Mouse (Mus musculus): ENCODE data around the gene Ifne. TPM values are rescaled to one million over a fixed set of nuclear protein-coding genes. Genes with fewer than 3 reads are reported as not detected.

The Ifne gene
- total RNA-seq (2021): not detected
- long read RNA-seq, experiment 1: 0 reads
- long read RNA-seq, experiment 2: 0 reads

DNA sequence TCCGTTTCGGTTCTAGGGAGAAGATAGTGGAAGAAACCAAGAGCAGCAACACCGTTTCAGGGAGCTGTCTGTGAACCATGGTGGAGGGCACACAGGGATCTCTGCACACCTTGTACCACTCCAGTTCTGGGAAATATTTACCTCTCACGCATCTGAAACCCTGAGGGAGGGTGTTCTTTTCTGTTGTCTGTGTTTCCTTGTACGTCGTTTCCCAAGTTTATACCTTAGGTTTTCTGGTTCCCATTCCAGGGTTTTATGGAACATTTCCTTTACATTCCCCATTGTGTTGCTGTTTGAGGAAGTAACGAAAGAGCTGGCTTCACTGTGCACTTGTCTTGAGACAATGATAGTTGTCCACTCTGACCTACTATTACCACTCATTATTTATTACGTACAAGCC is at the start of gene Ifne:
Ifne (minus strand) TSS at position 101 of the 400 bp plus-strand sequence.
- intact Hi-C loops (cut with DNase I; ENCODE audit: low total_unique reads): no loop called here
- no peak for DNase-seq

- DNase-seq: no peak
- intact Hi-C loops (cut with DNase I; ENCODE audit: low total_unique reads): no loop called here
Observed at GRCm38 (mm10) chr4:88928341-88929102, 48.5 kb upstream of the Ifne start.

- no peak for DNase-seq
- intact Hi-C loops (cut with DNase I; ENCODE audit: low total_unique reads): no loop called here
Observed at GRCm38 (mm10) chr4:88927850-88928249, 47.8 kb upstream of the Ifne start.

DNA sequence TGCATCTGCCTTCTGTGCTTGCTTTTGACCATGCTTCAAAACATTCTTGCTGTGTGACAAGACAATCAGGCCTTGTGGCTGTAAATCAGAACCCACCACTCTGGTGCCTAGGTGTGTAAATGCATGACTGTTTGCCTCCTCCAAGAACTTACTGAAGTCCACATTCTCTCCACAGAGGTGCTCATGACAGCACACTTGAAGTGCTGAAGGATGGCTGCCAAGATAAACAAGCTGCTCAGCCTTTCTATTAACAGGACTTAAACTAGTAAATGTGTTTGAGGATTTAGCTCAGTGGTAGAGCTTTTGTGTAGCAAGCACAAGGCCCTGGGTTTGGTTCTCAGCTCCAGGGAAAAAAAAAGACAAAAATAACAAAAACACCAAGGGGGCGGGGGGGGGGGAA is 46.6 kb upstream of the Ifne start:
- DNase-seq: no peak
- intact Hi-C loops (cut with DNase I; ENCODE audit: low total_unique reads): no loop called here

DNA sequence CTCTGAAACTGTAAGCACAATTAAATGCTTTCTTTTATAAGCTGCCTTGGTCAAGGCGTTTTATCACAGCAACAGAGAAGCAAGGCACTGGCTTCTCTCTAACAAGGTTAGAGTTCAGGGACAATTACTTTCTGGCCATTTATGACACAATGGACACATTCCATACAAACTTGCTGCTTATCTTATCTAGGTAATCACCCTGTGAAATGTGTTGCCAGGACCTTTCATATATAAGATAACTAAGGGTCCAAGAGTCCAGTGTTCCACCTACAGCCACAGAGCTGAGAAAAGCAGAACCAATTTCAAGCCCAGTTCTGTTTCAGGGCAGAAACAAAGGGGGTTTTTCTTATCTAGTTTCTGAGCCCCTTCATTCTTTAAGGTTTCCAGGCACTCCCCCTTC is 46.1 kb upstream of the Ifne start:
- no peak for DNase-seq
- intact Hi-C loops (cut with DNase I; ENCODE audit: low total_unique reads): no loop called here

- DNase-seq: no peak
- intact Hi-C loops (cut with DNase I; ENCODE audit: low total_unique reads): no loop called here
Observed at GRCm38 (mm10) chr4:88925456-88925855, 45.5 kb upstream of the Ifne start.

DNA sequence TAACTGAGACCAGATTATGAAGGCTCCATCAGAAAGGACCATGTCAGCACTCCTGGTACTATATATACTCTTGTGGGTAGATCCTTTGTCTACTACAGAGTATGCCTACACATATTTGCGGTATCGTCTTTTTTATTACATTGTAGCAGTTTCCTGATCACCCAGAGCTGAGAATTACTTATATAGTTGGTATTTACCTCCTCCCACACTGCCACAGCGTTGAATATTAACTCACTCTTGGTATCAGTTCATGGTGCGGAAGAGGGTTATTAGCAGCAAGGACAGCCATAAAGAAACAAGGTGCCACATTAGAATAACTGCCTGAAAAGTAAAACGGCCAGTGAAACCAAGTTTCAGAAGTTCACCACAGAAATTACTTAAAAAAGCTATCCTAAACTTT is 41.3 kb upstream of the Ifne start:
- DNase-seq: no peak
- intact Hi-C loops (cut with DNase I; ENCODE audit: low total_unique reads): no loop called here

DNA sequence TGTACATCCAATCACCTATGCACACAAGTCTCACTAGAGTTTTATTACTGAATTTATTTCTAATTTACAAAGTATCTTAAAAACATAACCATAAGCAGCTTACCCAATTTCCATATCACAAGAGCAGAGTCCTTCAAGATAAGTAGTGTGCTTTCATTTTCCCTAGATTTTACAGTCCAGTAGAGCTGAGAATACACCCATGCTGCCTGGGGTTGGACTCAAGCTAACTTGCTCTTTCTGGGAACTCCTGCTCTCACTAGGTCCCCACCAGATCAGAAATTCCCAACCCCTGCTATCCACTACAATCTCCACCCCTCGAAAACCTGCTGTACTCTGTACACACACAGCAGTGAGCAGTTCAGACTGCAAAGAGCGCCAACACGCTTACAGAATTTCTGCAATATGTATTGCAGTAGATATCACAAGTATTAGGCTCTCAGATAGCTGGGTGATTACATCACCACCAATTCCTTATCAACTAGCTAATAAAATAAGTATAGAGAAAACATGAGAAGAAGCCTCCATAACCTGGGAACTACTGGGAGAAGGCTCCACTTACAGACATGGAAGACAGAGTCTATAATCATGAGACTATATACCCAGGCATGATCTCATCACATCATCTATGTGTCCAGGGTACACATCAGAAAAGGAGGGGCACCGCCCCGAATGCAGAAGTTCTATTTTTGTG is 37.9 kb upstream of the Ifne start:
- DNase-seq: no peak
- intact Hi-C loops (cut with DNase I; ENCODE audit: low total_unique reads): no loop called here

GRCm38 (mm10) chr4:88916306-88916705 is 36.3 kb upstream of the Ifne start:
- no peak for DNase-seq
- intact Hi-C loops (cut with DNase I; ENCODE audit: low total_unique reads): no loop called here

- no peak for DNase-seq
- intact Hi-C loops (cut with DNase I; ENCODE audit: low total_unique reads): no loop called here
Observed at GRCm38 (mm10) chr4:88913984-88914383, 34.0 kb upstream of the Ifne start.

GRCm38 (mm10) chr4:88912882-88913281 is 32.9 kb upstream of the Ifne start:
- intact Hi-C loops (cut with DNase I; ENCODE audit: low total_unique reads): no loop called here

DNA sequence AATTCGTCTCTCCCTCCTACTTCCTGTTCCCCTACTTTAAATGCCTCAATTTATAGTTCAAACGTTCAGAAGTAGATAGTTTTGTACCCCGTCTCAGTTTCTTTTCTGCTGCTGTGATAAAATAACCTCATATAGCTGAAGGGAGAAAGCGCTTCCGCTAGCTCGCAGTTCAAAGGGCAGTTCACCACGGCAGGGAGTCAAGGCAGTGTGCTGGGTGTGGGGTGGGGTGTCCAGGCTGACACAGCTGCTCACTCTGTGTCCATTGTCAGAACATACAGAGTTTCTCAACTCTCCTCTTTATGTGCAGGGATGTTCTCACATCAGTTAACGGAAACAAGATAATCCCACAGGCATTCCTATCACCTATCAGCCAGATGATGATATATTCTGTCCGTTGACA is 32.2 kb upstream of the Ifne start:
- intact Hi-C loops (cut with DNase I; ENCODE audit: low total_unique reads): no loop called here
- DNase-seq: no peak

More at GRCm38 (mm10) chr4:88912882-88913281, 32.9 kb upstream of the Ifne start:
- DNase-seq: no peak

DNA sequence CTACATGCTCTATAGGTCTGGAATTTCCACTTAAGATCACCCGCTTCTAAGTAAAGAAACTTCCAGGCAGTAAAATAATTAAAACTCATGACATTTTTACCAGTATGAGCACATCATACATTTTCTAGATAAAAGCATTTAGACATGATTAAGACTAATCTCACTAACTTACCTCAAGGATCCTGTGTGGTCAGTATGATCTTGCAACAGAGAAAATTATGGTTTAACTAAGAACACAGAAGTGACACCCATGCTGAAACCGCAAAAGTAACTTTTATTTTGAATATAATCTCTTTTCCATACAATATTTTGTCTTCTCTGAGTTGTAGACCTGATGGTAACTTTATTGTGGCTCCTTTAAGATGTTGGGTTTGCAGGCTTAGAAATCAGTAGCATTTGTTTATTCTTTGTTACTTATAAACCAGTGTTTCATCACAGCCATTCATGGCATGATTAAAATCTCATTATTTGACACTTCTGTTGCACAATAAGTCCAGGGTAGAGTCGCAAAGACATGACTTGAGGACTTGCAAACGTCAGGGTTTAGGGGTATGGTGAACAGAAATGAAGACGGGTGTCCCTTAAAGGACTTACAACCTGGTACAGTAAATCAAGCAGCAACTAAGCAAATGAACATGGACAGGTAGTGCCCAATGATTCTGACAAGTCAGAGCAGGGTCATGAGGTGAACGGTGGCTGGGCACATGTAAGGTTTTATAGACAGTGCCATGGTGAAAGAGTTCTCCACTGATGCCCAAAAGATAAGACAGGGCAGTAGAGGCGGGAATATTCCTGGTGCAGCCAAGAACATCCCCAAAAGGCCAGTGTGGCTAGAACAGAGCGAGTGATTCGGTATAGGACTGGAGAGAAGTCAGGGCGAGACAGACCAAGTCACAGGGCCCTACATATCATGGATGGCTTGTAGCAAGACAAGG is 29.9 kb upstream of the Ifne start:
- intact Hi-C loops (cut with DNase I; ENCODE audit: low total_unique reads): no loop called here
- DNase-seq: no peak

- intact Hi-C loops (cut with DNase I; ENCODE audit: low total_unique reads): no loop called here
- no peak for DNase-seq
Observed at GRCm38 (mm10) chr4:88893201-88893754, 13.3 kb upstream of the Ifne start.

GRCm38 (mm10) chr4:88888236-88888635 is 8.2 kb upstream of the Ifne start:
- intact Hi-C loops (cut with DNase I; ENCODE audit: low total_unique reads): no loop called here
- no peak for DNase-seq

GRCm38 (mm10) chr4:88878772-88879171 is 1.2 kb downstream of the Ifne start:
- no peak for DNase-seq
- intact Hi-C loops (cut with DNase I; ENCODE audit: low total_unique reads): no loop called here

DNA sequence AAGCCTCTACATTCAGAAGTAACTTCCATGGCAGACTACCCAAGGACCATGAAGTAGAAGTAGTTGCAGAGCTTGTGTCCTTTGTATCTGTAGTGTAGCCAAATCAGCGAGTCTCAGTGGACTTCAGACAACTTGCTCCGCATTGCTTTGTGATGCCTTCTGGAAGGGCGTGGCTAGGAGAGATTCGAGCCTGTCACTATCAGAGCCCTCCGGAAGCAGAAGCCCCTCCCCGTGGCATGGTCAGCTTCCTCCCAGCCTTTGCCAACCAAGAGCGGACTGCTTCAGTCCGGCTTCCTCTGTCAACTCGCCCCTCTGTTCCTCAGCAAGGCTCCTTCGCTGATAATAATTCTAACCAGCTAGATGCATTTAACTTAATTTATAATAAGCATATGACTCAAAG is 1.8 kb downstream of the Ifne start:
- DNase-seq: no peak
- intact Hi-C loops (cut with DNase I; ENCODE audit: low total_unique reads): no loop called here

DNA sequence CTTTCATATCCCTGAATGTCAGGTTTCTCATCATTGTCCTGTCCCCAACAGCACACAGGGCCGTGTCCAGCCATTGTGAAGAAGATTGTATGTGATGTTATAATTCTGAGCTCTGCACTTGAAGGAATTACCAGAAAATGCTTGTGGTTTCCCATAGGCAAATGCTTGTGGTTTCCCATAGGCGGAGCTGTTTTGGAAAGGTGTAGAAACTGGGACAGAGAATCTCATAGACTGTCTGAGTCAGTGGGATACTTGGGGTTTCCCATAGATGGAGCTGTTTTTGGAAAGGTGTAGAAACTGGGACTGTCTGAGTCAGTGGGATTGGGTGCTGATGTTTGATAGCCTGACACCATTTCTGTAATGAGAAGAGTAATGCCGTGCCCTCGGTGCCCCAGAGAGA is 3.5 kb downstream of the Ifne start:
- intact Hi-C loops (cut with DNase I; ENCODE audit: low total_unique reads): no loop called here
- DNase-seq: no peak

DNA sequence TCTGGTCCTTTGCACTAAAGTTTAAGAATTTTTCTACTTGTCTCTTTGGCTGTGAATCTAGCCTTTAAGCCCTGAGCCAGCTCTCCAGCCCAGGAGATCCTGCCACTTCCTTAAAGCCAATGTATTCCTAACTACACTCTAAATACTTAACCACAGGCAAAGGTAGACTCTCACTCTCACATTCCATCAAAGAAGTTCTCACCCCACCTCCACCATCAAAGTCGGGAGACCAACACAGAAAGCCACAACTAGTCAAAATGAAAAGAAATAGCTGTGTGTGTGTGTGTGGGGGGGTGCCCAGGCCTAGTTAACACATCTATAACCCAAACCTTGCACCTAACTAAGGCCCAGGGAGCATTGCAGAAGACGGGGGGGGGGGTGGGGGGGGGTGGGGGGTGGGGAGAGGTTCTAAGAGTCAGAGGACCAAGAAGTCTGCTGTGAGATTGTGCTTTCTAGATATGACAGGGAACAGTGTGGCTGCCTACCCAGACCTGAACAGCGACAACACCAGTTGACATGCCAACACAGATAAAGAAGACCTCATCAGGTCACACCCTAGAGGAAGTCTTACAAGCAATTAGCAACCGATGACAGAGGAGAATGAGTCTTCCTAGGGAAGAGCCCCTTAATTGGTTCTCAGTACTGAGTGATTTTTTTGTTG is 4.4 kb downstream of the Ifne start:
- intact Hi-C loops (cut with DNase I; ENCODE audit: low total_unique reads): no loop called here
- no peak for DNase-seq

Data from gastrocnemius, postnatal 14 days (tissue).